Mouse (Mus musculus) left cerebral cortex, adult 8-10 months (tissue): ENCODE measurements around the gene Tmem30c. TPM values are rescaled to one million over a fixed set of nuclear protein-coding genes. Genes with fewer than 3 reads are reported as not detected.
"Not testable (repeated sequence)": the region's sequence is repeated elsewhere in the genome, so short reads cannot be mapped to it uniquely, and the experiment has no call there.

Experiments
- DNase-seq, 2 experiments: peaks; one replicate each; pipeline ENCODE4 v3.0.0; 2022; ENCODE audit warnings: low spot score in 2 of 2
- total RNA-seq, 4 experiments: library from RNA; stranded (reverse); gene quantifications; 2 replicates each; pipeline ENCODE4 v1.2.4; 2022

The Tmem30c gene
- total RNA-seq, 4 experiments from 2014 or later: 0.23 to 0.39 (median 0.28) TPM

DNA sequence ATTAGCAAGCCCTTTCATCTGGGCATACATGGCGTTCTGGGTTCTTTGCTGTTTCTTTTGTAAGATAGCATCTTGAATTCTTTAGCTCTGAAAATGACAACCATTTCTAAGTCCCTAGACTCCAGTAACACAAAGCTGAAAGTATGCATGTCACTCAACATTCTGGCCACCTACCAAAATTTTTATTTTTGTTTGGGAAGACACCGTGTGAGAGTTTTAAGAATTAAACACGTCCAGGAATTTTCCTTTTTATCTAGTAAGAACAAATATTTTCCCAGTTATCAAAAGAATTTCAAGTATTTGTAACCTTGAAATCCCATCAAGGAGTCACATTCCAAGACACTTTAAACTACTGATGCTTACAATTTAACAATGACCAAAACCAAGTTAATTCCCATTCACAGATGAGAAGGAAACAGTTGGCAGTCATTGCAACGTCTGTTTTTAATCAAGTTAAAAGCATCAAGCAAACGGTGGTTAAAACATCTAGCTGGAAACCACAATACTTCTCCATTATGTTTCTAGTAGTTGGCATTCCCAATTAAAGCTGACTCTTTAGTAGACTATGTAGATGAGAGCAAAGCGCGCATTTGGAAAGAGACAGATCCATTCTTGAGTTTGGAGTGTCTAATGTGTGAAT lies 56.7 kb downstream of the Tmem30c start:
- no peak for DNase-seq

DNA sequence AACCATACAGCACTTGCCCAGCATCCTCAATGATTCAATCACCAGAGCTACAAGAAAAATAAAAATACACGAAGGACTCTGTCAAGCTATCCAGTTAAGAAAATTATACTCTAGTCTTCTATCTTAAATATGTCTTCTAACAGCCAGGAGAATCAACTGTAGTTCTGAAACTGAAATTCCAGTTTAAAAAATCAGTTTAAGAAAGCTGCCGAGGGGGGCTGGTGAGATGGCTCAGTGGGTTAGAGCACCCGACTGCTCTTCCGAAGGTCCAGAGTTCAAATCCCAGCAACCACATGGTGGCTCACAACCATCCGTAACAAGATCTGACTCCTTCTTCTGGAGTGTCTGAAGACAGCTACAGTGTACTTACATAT lies 60.7 kb downstream of the Tmem30c start:
- not testable (repeated sequence) for DNase-seq

DNA sequence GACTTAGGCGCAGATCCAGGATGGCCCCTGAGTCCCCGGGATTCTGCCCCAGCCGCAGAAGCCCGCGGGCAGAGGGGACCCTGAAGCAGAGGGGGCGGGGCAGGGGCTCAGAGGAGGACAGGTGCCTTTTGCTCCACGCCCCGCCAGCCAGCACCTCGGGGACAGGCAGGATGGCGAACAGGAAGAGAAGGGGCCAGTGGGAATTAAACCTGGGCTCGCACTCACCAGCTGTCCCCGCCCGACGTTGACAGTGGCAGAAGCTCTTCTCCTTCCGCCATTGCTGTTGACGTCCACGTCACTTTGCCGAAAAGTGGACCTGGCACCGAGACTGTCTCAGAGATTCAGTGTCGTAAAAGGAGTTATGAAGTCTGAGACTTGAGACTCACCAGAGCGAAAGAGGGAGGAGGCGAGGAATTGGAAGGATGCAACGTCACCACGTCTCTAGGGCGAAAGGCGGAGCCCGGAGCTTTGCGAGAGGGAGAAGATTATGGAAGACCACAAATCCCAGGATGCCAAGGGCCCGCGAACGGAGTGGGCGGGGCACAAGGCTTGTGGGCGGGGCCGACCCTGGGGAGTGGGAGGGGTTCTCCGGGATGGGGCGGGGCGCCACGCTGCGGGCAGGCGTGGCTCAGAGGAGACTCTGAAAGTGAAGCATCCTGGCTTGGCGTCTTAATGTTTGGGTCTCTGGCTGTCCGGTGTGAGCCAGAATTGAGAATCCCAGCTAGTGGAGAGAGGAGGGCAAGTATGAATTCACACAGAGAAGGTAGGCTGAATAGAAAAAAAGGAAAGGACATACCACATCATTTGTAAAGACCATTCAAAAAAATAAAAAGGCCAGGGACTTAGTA lies 61.4 kb downstream of the Tmem30c start, which contains the start of gene Tbc1d23:
Gene Tbc1d23 (minus strand): TSS at position 416 of the 848 bp plus-strand sequence.
- peak; percentile 90 to 99 for DNase-seq

DNA sequence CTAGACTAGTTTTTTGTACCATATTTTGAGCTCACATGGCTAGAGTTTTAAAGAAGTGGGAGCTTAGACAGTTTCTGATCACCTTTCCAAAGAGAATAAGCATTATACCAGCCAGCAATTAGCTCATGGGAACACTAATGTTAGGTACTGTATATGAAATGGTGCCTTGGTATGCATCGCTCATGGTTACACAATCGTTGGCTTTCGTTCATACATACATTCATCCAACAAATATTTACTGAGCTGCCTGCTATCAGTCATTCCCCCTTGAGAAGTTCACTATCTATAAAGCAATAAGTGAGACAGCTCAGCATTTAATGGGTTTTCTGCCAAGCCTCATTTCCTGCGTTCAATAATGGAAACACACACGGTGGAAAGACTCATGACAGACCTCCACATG lies 66.2 kb downstream of the Tmem30c start:
- DNase-seq: no peak

DNA sequence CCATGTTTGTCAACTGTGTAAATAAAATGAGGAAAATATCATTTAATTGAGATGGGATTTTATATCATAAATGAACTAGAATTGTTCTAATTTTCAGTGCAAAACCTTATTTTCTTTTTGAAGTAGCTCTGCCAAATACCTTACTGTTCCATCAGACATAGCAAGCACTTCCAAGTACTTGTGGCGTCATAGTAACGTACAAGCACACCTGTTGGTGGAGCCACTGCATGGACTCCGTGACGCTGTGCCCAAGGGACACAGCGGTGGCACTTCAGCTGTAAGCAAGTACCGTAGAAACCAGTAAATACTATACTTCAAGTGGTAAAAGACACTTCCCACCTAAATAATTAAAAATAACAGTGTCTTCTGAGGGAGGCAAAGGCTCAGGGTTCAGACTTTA lies 72.3 kb downstream of the Tmem30c start:
- no peak for DNase-seq

Other genes starting within 250 kb of the Tmem30c start
- gene Tmem45a2, start 221.5 kb downstream of the Tmem30c start, total RNA-seq: under 1 TPM in 2 of 4 experiments, not detected in 2; 0.16 to 0.34 TPM
- gene Tomm70a, start 171.2 kb downstream of the Tmem30c start, total RNA-seq: 100 to 1,000 TPM; 105 to 125 (median 117) TPM
- gene Nit2, start 125.5 kb downstream of the Tmem30c start, total RNA-seq: 10 to 100 TPM; 11.4 to 16.4 (median 14.9) TPM
- 10 to 100 TPM; 46.3 to 50.2 (median 46.6) TPM for gene Tbc1d23, start 61.4 kb downstream of the Tmem30c start, total RNA-seq
- 1 to 10 TPM; 2.5 to 3.6 (median 3.4) TPM for gene Filip1l, start 60.2 kb upstream of the Tmem30c start, total RNA-seq